Mouse (Mus musculus) spleen, adult 2 months (tissue): ENCODE measurements around the gene Nipbl.

ENCODE experiments used
- CTCF ChIP-seq: fragments of 200-500 bp; IDR thresholded peaks from 2 replicates; pipeline ENCODE4 v1.5.1; 2011; ENCODE audit warnings: mild to moderate bottlenecking, inconsistent platforms; ENCODE audit not compliant: insufficient read depth, insufficient read length, insufficient replicate concordance; ENCODE audit errors: extremely low read depth
- POLR2A ChIP-seq: fragments of 200-500 bp; IDR thresholded peaks from 2 replicates; pipeline ENCODE4 v1.6.1; 2011; ENCODE audit warnings: low read depth, low read length, inconsistent platforms

DNA sequence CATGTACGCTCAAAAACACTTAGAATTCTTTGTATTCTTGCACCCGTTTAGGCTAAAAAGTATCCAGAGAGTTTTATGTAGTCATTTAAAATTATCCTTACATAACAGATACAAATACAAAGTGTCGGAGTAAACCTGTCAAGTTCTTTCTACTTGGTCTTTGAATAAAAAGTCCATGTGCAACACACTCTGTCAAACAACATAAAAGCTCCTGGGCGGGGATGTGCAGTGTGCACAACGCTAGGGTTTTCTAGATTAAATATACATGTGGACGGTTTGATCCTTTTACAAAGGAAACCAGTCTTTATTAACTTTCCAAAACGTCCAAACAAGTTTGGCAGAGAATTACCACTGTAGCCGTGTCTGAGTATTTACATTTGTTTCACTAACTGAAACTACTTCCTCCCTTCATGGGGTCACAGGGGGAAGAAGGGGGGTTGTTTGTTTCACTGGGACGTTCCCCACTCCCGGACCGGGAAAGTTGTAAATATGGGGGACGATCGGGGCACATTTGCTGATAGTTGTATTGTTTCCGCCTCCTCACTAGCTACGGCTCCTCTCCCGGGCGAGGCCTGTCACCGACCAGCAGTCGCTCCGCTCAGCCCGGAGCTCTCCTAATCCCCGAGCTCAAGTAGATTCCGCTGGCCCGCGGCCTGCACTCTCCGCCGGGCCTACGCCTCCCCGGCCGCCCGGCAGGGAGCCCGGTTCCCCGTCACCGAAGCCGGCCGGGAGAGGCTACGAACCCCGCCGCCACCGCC lies 916 bp downstream of the Nipbl start:
- TF ChIP-seq CTCF (no peak), POLR2A (no peak)
